Mouse (Mus musculus): ENCODE measurements at regions not wholly inside any gene's neighbourhood (a gene's known extent, or its start where the extent isn't known, plus 50 kb on each side); places are given as distances from the start of the nearest gene placed in this dataset.

DNA sequence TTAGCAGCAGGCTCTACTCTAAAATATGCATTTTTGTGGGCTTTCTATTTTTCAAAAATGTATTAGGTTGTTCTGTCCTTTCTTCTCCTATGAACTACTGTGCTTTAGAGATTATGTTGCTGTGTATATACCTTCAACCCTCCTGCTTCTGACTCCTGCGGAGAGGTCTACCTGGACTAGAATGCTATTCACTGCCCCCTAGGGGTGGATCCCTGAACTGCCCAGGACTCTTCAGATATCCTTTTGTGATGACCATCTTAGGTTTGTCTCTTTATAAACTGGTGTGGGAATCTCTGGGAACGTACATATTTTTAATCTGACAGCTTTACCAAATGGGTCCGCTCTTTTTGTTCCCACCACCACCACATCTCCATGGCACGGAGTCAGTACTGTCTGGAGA lies 168.4 kb downstream of the Arrdc4 start:
- no peak for DNase-seq (ENCODE audit: extremely low read depth, insufficient read length, low spot score)

DNA sequence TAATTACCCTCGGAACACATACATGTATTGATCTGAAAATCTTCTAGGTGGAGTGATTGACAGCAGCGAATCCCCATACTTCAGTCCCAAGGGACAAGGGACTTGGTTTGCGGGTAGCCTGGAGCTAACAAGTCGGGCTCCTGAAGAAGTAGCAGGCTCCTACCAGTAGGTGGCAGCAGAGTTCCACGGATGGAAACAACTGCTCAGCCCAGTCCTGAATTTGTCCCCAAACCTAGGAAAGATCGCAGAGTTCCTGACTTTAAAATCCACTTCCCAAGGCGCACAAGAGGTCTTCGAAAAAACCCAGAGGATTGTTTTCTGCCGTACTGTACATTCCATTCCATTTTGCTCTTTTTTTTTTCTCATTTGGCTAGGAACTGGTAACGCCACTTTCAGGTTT lies 169.4 kb downstream of the Arrdc4 start:
- DNase-seq (ENCODE audit: extremely low read depth, insufficient read length, low spot score): peak; percentile 4

DNA sequence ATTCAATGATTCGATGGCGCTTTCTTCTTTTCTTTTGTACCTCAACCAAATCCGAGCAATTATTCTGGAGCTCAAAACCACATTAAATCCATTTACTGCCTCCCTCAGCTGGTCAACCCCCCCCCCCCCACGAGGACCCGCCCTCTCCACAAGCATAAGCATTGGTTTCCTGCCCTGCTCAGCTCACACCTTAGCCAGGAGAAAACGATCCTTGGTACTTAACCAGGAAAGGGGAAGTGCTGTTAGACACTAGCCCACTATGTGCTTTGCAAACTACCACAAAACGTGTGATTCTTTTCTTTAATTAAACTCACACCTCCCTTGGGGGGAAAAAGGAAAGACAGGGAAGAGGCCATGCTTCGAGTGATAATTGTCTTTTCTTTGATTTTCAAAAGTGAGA lies 169.8 kb downstream of the Arrdc4 start:
- DNase-seq (ENCODE audit: extremely low read depth, insufficient read length, low spot score): no peak

DNA sequence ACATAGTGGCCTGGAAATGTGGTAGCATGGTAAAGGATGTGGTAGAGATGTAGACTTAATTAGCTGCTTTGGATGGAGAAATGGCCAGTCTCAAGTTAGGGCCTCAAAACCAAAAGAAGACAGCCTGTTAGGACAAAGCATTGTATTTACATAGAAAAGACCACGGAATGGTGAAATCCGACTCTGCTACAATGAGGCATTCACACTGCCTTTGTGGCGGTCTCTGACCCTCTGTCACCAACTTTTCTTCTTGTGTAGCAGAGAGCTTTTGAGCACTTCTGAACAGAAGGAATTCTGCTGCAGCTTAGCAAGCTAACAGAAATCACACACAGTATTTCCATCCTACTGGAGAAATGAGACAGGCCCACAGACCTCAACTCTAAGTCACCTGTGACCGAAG lies 177.7 kb downstream of the Arrdc4 start:
- no peak for DNase-seq (ENCODE audit: extremely low read depth, insufficient read length, low spot score)

DNA sequence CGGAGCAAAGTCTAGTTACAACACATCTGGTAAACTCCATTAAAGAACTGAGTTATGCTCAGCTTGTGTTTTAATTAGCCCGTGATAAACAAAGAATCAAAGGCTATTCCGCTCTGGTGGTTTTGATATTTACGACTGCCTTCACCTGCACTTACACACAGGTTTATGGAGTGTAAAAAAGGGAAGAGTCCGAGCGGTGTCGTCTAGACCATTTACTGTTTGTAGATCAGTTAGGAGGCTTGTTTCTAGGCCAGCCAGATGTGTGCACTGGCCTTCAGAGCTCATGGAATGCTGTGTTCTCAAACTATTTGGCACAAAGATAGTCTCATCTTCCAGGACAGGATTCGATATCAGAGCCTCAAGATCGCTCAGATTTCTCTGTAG lies 180.9 kb downstream of the Arrdc4 start:
- no peak for DNase-seq (ENCODE audit: extremely low read depth, insufficient read length, low spot score)

DNA sequence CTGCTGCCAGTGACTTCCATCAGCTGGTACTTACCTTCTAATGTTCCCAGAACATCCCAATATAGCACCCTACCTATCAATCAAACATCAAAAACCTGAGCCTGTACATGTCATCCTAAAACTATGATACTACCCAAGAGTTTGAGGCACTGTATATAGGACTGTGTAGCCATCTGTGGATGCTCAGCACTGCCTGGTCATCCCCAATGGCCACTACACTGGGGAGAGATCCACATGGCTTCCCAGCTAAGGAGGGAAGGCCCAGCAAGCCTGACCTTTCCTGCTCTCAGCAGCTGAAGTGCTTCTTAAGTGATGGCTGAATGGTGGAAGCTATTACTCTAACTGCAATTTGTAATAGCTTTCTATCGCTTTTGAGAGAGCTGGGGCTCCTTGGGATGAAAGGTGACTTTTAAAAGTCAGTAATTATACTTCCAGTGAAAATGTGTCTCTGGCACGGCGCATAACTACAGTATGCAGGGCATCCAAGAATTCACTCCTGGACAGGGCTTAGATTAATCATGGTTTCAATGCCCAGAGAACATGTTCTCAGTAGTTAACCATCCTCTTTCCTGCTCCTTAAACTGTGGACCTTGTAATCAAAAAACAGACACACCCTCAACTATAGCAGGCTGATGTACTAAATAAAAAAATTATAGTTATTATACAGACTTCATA lies 181.5 kb downstream of the Arrdc4 start:
- no peak for DNase-seq (ENCODE audit: extremely low read depth, insufficient read length, low spot score)

DNA sequence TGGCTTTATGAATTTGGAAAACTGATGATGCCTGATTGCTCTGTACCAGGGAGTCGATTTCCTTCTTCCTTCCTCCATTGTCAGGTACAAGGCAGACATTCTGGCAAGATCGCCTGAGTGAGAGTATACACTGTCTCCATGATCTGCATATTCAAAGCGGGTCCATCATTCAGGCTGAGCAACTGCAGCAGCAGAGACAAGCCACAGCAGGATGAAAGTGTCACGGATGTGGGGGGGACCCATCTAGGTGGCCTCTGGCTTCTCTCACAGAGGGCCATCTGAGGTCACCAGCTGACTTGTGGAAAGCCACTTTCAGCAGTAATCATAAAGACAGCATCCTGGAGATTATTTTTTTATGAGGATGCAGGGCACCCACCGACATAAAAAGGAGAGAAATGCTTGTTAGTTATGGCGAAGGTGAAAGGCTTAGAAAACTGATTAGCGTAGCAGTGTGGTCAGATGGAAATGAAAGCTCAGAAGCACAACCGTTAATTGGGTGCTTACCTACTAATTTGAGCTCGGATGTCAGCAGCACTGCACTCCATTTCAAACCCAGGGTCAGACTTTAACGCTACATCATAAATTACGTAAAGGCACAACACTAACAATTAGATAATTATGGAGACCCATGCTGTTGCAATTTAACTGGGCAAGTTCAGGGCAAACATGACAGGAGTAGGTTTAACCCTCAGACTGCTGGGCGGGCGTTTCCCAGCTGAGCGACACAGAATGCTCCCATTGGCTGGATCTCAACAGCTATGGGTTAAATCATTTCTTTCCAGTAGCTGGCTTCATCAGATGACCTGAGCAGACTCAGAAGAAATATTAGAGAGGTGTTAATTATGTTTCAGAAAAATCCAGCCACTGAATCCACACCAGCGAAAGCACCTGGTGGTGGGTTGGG lies 189.3 kb downstream of the Arrdc4 start:
- no peak for DNase-seq (ENCODE audit: extremely low read depth, insufficient read length, low spot score)

DNA sequence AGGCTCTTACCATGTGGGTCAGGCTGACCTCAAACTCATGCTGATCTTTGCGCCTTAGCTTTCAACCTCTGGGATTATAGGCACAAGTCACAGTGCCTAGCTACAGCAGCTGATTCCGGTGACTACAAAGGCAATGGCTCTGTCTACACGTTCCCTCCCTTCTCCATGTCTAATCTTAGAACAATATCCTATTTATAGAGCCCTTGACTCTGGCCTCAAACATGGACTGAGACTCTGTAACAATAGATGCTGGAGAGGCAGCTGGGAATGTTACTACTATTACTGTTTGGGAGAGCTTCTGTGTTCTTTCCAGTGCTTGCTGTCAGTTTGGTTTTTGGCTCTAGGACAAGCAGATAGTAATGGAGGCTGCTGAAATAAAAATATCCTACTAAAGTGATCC lies 198.7 kb downstream of the Arrdc4 start:
- DNase-seq (ENCODE audit: extremely low read depth, insufficient read length, low spot score): no peak

DNA sequence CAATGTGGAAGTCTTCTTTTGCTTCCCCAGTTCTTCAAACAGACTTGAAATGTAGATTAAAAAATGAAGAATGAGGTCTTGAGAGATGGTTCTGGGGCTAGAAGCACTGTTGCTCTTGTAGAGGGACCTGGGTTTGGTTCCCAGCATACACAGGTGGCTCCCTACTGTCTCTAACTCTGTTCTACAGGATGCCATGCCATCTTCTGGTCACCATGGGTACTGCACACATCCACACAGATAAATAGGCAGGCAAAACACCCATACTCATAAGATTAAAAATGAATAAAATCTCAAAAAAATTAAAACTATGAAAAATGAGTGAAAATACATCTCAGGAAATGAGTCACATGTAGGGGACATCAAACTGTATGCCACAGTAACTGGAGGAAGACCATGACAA lies 200.9 kb downstream of the Arrdc4 start:
- DNase-seq (ENCODE audit: extremely low read depth, insufficient read length, low spot score): no peak

DNA sequence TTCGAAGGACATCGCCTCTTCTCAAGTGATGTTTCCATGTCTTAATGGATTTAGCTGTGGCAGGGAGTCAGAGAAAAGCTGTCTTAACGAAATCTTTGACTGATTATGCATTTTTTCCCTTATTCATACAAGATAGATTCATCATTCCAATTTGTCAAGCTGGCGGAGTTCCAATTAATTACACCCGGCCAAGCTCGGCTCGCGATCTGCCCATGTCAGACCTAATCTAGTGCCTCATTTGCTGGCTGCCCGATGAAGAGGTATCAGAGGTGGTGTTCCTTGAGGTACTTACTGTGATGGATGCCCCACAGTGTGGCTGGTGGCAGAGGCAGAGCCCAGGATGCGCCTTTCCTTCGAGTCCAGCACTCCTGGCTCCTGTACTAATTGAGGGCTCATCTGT lies 204.9 kb downstream of the Arrdc4 start:
- DNase-seq (ENCODE audit: extremely low read depth, insufficient read length, low spot score): no peak

DNA sequence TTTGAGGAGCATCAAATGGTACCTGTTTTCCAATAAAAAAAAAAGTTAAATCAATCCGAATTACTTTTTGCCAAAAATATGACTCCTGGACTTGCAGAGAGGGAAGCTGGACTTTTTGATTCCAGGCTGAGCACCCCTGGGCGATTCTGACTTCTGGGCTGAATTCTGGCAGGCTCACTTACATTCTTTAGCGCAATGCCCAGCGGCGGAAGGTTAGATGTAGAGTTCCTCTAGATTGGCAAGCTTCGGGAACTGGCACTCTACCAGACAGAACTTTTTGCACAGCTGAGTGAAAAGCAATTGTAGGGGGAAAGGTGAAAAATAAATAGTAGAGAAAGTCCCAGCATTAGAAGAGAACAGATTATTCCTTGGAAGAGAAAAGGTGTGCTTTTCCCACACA lies 235.5 kb downstream of the Fam169b start:
- no peak for DNase-seq (ENCODE audit: extremely low read depth, insufficient read length, low spot score)

DNA sequence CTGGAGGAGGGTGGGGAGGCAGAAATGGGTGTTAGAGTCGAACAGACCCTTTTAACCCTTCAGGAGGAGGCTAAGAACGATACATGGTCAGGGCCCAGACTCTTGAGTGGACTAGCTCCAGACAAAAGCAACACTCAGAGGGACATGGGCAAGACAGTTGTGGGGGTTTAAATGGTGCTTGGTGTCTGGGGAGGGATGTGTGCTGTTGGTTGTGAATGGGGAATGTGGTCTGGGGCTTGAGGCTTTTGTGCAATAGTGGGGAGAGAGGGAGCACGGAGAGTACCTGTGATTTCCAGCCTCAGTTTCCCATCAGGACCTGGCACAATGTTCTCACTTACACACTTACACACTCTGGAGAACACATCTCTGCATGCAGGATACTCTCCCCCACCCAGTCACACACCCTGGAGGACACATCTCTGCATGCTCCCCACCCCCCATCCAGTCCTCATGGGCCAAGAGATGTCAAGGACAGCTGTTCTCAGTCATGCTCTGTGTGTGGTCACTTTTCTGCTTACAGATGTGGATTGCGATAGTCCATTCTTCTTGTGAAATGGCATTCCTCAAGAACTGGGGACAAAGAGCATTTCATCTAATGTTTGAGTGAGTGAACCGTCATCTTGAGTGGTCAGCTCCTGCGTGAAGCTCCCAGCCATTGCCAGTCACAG lies 217.6 kb downstream of the Fam169b start:
- DNase-seq (ENCODE audit: extremely low read depth, insufficient read length, low spot score): no peak

DNA sequence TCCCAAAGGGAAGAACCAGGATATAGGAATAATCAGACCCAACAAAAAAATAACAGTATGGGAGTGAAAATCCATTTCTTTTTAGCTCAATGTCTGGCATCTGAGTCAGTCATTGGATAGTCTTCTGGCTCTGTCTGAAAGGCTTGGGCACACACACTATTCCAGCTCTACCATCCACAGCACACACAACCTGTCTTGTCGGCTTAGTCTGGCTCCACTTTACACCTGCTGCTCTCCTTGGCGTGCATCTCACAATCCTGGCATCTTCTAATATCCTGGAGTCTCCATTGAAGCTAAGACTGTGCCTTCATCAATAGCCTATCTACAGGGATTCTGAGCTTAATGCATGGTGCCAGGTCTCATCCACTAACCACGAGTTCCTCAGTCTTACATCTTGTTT lies 213.0 kb downstream of the Fam169b start:
- no peak for DNase-seq (ENCODE audit: extremely low read depth, insufficient read length, low spot score)

DNA sequence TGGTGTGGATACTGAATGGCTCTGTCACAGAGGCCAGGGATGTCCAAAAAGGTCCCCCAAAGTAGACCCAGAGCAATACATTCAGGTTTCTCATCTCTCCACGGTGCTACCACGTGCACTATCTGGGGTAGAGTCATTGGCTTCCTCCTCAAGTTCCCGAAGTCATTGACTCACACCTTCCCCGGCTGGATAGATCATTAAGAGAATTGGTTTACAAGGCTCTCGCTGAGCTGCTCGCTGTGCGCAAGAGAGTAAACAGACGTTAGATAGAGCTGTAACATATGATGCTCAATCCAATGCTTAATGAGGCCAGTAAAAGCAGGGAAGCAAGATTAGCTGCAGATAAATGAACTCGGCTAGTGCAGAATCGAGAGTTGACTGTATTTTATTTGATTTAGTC lies 208.9 kb downstream of the Fam169b start:
- no peak for DNase-seq (ENCODE audit: extremely low read depth, insufficient read length, low spot score)

DNA sequence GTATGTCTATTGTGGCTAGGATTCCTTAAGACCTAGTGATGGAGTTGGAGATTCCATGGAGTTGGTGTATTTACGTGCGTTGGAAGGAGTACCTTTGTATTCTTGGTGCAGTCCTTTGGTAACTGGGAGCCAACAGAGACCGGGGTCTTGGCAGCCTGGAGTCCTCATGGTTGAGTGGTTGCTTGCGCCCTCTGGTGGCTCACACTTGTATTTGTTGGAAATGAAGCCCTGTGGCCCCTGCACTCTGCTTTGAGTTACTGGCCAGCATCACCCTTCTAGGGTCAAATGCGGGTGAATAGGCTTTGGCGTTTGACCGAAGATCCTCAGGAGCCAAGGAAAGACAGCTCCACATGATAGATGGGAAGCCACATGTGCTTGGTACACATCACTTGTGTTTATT lies 207.1 kb downstream of the Fam169b start:
- DNase-seq (ENCODE audit: extremely low read depth, insufficient read length, low spot score): no peak

DNA sequence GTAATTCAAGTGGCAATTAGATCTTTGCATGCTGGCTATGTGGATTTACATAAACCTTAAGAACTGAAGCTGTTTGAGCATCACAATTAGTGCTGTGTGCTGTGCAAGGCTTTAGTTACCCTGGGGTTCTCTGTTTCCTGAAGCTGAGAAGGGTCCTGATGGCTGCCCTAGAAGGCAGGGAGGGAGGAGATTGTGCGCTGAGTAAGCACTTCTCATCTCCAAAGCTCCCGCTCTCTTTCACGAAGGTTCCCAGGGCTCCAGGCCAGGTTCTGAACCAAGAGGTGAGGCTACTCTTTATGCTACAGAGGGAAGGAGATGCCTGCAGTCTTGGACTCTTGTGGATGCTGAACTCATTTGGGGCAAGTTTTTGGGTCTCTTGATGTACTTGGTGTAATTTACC lies 206.7 kb downstream of the Fam169b start:
- DNase-seq (ENCODE audit: extremely low read depth, insufficient read length, low spot score): no peak

DNA sequence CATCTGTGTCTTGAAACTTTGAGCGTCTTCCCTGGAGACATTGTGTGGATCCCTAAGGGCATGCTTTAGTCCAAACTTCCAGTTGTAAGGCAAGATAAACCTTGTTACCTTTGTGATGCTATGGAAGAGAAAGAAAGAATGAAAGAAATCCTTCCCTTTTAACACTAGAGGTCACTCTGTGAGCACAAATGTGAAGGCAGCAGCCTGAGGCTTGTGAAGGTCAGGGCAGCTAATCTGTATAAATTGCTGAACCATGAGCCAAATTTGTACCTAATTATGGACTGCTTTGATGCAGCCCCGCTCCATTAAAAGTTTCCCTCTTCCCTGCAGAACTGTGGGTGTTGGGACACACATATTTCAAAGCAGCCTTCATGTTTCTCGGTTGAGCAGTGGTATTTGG lies 204.4 kb downstream of the Fam169b start:
- DNase-seq (ENCODE audit: extremely low read depth, insufficient read length, low spot score): no peak

DNA sequence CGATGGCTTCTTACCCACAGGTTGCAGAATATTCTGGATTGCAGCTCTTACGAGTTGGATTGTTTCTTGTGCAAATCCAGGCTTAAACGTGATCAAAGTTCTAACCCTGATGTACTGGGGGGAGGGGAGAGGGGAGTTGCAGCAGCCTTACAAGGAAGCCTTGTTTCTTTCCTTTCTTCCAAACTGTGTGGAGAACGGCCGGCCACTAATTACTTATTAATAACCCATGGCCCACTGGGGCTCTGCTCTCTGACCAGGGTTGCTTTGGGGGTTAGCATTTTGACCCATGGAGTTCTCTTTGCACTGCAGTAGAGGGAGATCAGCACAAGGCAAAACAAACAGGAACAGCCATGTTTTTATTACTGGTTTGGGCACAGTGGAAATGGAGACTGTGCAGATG lies 199.2 kb downstream of the Fam169b start:
- DNase-seq (ENCODE audit: extremely low read depth, insufficient read length, low spot score): no peak

DNA sequence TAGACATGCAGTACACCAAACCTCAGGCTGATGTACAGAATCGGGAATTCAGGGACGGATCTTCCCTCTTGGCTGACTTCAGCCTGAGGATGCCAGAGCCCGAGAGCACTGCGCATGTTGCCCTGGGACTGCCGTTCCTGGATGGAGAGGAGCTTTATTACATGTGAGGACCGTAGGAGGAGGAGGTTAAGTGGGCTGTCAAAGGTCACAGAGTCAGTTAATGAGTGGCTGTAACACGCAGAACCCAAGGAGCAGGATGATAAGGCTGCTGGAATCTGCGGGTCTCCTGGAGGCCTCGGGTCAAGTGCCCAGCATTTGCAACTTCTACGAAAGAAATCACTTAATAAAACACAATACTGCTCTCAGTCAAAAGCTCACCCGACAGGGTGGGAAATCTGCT lies 197.3 kb downstream of the Fam169b start:
- no peak for DNase-seq (ENCODE audit: extremely low read depth, insufficient read length, low spot score)

DNA sequence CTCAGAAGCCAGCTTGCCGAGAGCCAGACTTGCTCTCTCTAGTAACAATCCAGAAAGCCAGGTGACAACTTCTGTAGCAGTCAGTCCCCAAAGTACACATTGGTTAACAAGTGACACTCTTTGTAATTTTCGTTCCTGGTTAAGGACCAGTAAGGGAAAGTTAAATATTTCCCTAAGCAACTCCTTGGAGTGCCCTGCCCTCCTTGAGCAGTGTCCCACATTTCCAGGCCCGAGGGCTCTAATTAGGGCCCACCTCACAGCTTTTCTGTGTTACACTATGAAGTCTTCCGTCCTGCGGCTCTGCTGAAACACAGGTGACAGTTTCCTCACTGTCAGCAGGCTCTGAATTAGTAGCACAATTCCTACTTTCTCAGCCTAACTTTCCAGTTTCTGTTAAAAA lies 194.9 kb downstream of the Fam169b start:
- no peak for DNase-seq (ENCODE audit: extremely low read depth, insufficient read length, low spot score)

DNA sequence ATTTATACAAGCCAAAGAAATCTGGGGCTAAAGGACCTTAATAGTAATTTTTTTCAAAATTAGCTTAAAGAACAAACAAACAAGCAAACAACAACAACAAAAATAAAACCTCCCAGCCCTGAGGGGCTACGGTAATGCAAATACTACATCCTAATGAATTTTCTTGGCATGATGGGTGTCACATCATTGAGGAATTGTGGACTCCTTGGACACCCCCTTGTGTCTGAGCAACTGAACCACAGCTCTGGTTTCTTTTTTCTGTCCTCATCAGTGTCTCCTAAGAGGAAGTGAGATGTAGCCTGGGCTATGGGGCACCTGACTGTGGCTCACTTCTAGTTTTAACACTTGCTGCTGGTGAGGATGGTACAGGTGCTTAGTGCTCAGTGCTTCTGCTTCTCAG lies 184.2 kb downstream of the Fam169b start:
- no peak for DNase-seq (ENCODE audit: extremely low read depth, insufficient read length, low spot score)

DNA sequence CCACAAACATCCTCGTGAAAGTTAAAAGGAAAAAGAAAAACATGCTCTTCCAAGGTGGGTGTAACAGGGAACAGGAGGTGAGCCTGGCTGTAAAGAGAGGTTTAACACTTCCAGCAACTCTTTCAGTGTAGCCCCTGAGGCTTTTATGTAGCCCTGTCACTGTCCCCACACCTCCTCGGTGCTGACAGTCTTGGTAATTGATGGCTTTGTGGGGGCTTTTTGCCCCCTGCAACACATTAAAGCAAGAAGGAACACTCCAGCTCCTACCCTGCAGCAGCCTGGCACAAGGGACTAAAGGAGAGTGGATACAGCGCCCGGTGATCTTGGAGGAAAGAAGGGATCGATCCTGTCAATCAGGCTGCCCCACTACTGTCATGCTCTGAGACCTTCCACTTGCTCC lies 181.8 kb downstream of the Fam169b start:
- DNase-seq (ENCODE audit: extremely low read depth, insufficient read length, low spot score): no peak
